ENCODE assay signal across 8 mouse cellular contexts in genomic region chr14:103844011-103844549, GRCm38 (mm10). TPM values are rescaled to one million over a fixed set of nuclear protein-coding genes. Genes with fewer than 3 reads are reported as not detected.
DNase-seq lines count a peak whose midpoint lies in the region; ATAC-seq lines count a peak whose summit lies in the region.

Ednrb (minus strand) TSS chr14:103844402.

- intact Hi-C loops in left cerebral cortex, postnatal 4 days (cut with DNase I), result no loop called here

- peak within 1 kb of the TSS; percentile 100 for H3K4me2 ChIP-seq in hindbrain, embryonic 16.5 days (ENCODE audit: low read length)

- peaks cover 4% of the 10 kb centered on the region for H3K4me1 ChIP-seq in hindbrain, embryonic 16.5 days (ENCODE audit: control insufficient read depth, insufficient read depth, low read depth, low read length)

- H3K27ac ChIP-seq in hindbrain, embryonic 16.5 days (ENCODE audit: low read depth, low read length), result peak within 1 kb of the TSS; percentile 66

- peak; percentile 3 for DNase-seq in cerebellum, adult 9-11 months
- peak; percentile 53 for DNase-seq in adrenal gland, postnatal 14 days
- peak; percentile 52 for DNase-seq in forelimb bud, embryonic 11.5 days (ENCODE audit: low read depth, low spot score)
- peak; percentile 38 for DNase-seq in left cerebral cortex, postnatal 4 days
- DNase-seq in T-cell, adult 2 months (ENCODE audit: low spot score), result no peak

- ATAC-seq in cerebellum, adult (ENCODE audit: insufficient number of reproducible peaks, low FRiP score, low TSS enrichment), result no peak
- peak; percentile 76 for ATAC-seq in hindbrain, embryonic 16.5 days
- peak; percentile 59 for ATAC-seq in megakaryocyte progenitor cell, adult 5-6 weeks (replicated peaks; ENCODE audit: poor library complexity)

- H3K9ac ChIP-seq in hindbrain, embryonic 16.5 days (ENCODE audit: low read depth, low read length), result peak within 1 kb of the TSS; percentile 50

- H3K36me3 ChIP-seq in hindbrain, embryonic 16.5 days (ENCODE audit: control insufficient read depth, insufficient read depth, low read length), result no peaks in the 10 kb centered on the region

- 0 out of 2 replicates have a peak, but pooled peaks cover 3% of the 10 kb centered on the region for H3K27me3 ChIP-seq in hindbrain, embryonic 16.5 days (replicated peaks; ENCODE audit: control insufficient read depth, insufficient read depth, low read length)

- under 1% methylated on average over 24 of the region's 24 CpGs for WGBS in hindbrain, embryonic 16.5 days

- H3K4me3 ChIP-seq in hindbrain, embryonic 16.5 days (ENCODE audit: low read length), result peak within 1 kb of the TSS; percentile 62

- no peaks in the 10 kb centered on the region for H3K9me3 ChIP-seq in hindbrain, embryonic 16.5 days (ENCODE audit: control insufficient read depth, low read length)

RNA-seq across cellular contexts. Expression of gene Ednrb, which starts in this region (rescaled TPM):
- total RNA-seq in adrenal gland, postnatal 14 days (2021), result 44.5 and 52.8 TPM in 2 replicates
- 139 and 159 TPM in 2 replicates for polyA plus RNA-seq in hindbrain, embryonic 16.5 days (2015; fragmentation: Nextera tagmentation; extraction: Ambion mirVana)
- 10 to 100 TPM; 80.9 to 85.0 TPM for total RNA-seq in left cerebral cortex, postnatal 4 days (2021)
- total RNA-seq in megakaryocyte progenitor cell, adult 5-6 weeks (2015), result 0.20 and 0.71 TPM in 2 replicates
- 0.30 TPM in 1 of 2 replicates, not detected in the other for total RNA-seq in megakaryocyte progenitor cell, adult 5-6 weeks (2017)

Comparison
In these comparisons a context has a peak if more than half of its experiments do, and no peak if none do; other contexts are left out.
1. RNA of gene Ednrb (total RNA-seq): 80.9 to 85.0 TPM in left cerebral cortex, postnatal 4 days and 44.5 to 52.8 TPM in adrenal gland, postnatal 14 days; 0.20 to 0.71 TPM in megakaryocyte progenitor cell, adult 5-6 weeks; every median in the first group is over 10 times any median in the second.
2. Peak in ATAC-seq in megakaryocyte progenitor cell, adult 5-6 weeks; RNA of the gene not detected or under 1 TPM.